Mouse (Mus musculus) midbrain, embryonic 16.5 days (tissue): Measurements from ENCODE around the gene Astn2. TPM values are rescaled to one million over a fixed set of nuclear protein-coding genes. Genes with fewer than 3 reads are reported as not detected.
A peak's percentile ranks its signal among the peaks of the same experiment; 100 is the strongest.

Experiments
- ATAC-seq: fragments of 200-750 bp; cut with Nextera tagmentation; 2 replicates; pipeline ENCODE4 v1.8.0; 2017; ENCODE audit warnings: moderate TSS enrichment
- H3K27ac ChIP-seq: fragments of 300-500 bp; sonication (generic); 2 replicates; pipeline ENCODE4 v1.5.1; 2014; ENCODE audit warnings: mild to moderate bottlenecking, low read length, mixed read lengths
- H3K27me3 ChIP-seq: fragments of 300-500 bp; sonication (generic); 2 replicates; pipeline ENCODE4 v1.6.1; 2014; ENCODE audit warnings: low read depth, low read length, mixed read lengths; ENCODE audit not compliant: control insufficient read depth, insufficient read depth
- H3K36me3 ChIP-seq: fragments of 300-500 bp; sonication (generic); 2 replicates; pipeline ENCODE4 v1.6.1; 2014; ENCODE audit warnings: mild to moderate bottlenecking, low read length, moderate library complexity, mixed read lengths; ENCODE audit not compliant: control insufficient read depth, insufficient read depth
- H3K4me1 ChIP-seq: fragments of 300-500 bp; sonication (generic); 2 replicates; pipeline ENCODE4 v1.6.1; 2014; ENCODE audit warnings: mild to moderate bottlenecking, low read length, mixed read lengths; ENCODE audit not compliant: control insufficient read depth, insufficient read depth
- H3K4me2 ChIP-seq: fragments of 300-500 bp; sonication (generic); 2 replicates; pipeline ENCODE4 v1.6.1; 2014; ENCODE audit warnings: mild to moderate bottlenecking, low read length, mixed read lengths
- H3K4me3 ChIP-seq: fragments of 300-500 bp; sonication (generic); 2 replicates; pipeline ENCODE4 v1.5.1; 2014; ENCODE audit warnings: low read depth, mild to moderate bottlenecking, low read length, moderate library complexity, mixed read lengths
- H3K9ac ChIP-seq: fragments of 300-500 bp; sonication (generic); 2 replicates; pipeline ENCODE4 v1.6.1; 2014; ENCODE audit warnings: low read depth, low read length, mixed read lengths
- H3K9me3 ChIP-seq: fragments of 300-500 bp; sonication (generic); replicated peaks from 2 replicates; pipeline ENCODE4 v1.6.1; 2014; ENCODE audit warnings: mild to moderate bottlenecking, low read length, mixed read lengths; ENCODE audit not compliant: control insufficient read depth, poor library complexity, severe bottlenecking
- WGBS: fragments of 180-500 bp; shearing (Covaris S2); extraction: QIAGEN DNeasy Blood & Tissue Kit; methylation state at CpG from one replicate; pipeline ENCODE4 v1.1.7; 2014; 5-methylcytosine and 5-hydroxymethylcytosine counted together
- polyA plus RNA-seq: library from polyadenylated mRNA; unstranded; fragments of >200 nt; fragmentation: Nextera tagmentation; extraction: Ambion mirVana; gene quantifications from 2 replicates; pipeline ENCODE4 v1.2.1, GENCODE M21; 2015

The Astn2 gene
- polyA plus RNA-seq, 1 experiment from 2014 or later: 1.8 TPM

GRCm38 (mm10) chr4:66169485-66169884 lies 234.9 kb downstream of the Astn2 start:
- Histone ChIP-seq H3K4me2 (no peak overlapping the region), H3K9me3 (no peaks in the 10 kb centered on the region), H3K27me3 (no peaks in the 10 kb centered on the region), H3K9ac (no peak overlapping the region), H3K4me3 (no peak overlapping the region), H3K4me1 (peaks cover 3% of the 10 kb centered on the region), H3K27ac (no peak overlapping the region), H3K36me3 (no peaks in the 10 kb centered on the region)
- 30% methylated on average over 2 of the region's 2 CpGs for WGBS
- ATAC-seq: 0 out of 2 replicates have a peak, but pooled peaks have one; percentile 41

- Histone ChIP-seq H3K27me3 (no peaks in the 10 kb centered on the region), H3K9ac (no peak overlapping the region), H3K36me3 (no peaks in the 10 kb centered on the region), H3K27ac (no peak overlapping the region), H3K4me2 (no peak overlapping the region), H3K4me3 (no peak overlapping the region), H3K4me1 (no peaks in the 10 kb centered on the region), H3K9me3 (no peaks in the 10 kb centered on the region)
- WGBS: 77% methylated on average over 3 of the region's 3 CpGs
- ATAC-seq: no peak
Measured at GRCm38 (mm10) chr4:66158714-66159113, 245.7 kb downstream of the Astn2 start.

GRCm38 (mm10) chr4:66157439-66158113 lies 246.8 kb downstream of the Astn2 start:
- WGBS: 63% methylated on average over 3 of the region's 3 CpGs
- no peak for ATAC-seq

GRCm38 (mm10) chr4:66146546-66146945 lies 257.9 kb downstream of the Astn2 start:
- no peak overlapping the region for H3K27ac ChIP-seq
- 89% methylated on average over 5 of the region's 5 CpGs for WGBS

More at GRCm38 (mm10) chr4:66157439-66158113, 246.8 kb downstream of the Astn2 start:
- no peak overlapping the region for H3K9ac ChIP-seq
- H3K9me3 ChIP-seq: no peaks in the 10 kb centered on the region
- H3K36me3 ChIP-seq: no peaks in the 10 kb centered on the region
- no peaks in the 10 kb centered on the region for H3K4me1 ChIP-seq
- H3K4me2 ChIP-seq: no peak overlapping the region
- no peak overlapping the region for H3K4me3 ChIP-seq
- no peak overlapping the region for H3K27ac ChIP-seq
- no peaks in the 10 kb centered on the region for H3K27me3 ChIP-seq

GRCm38 (mm10) chr4:66126181-66126580 lies 278.2 kb downstream of the Astn2 start:
- Histone ChIP-seq H3K4me1 (no peaks in the 10 kb centered on the region), H3K9ac (no peak overlapping the region), H3K36me3 (no peaks in the 10 kb centered on the region), H3K27ac (no peak overlapping the region), H3K27me3 (no peaks in the 10 kb centered on the region), H3K4me2 (no peak overlapping the region), H3K4me3 (no peak overlapping the region), H3K9me3 (no peaks in the 10 kb centered on the region)
- WGBS: 88% methylated on average over 3 of the region's 3 CpGs
- ATAC-seq: no peak

More at GRCm38 (mm10) chr4:66146546-66146945, 257.9 kb downstream of the Astn2 start:
- H3K9me3 ChIP-seq: no peaks in the 10 kb centered on the region
- no peaks in the 10 kb centered on the region for H3K4me1 ChIP-seq
- ATAC-seq: no peak
- H3K27me3 ChIP-seq: no peaks in the 10 kb centered on the region
- no peak overlapping the region for H3K9ac ChIP-seq
- H3K4me3 ChIP-seq: no peak overlapping the region
- no peak overlapping the region for H3K4me2 ChIP-seq
- H3K36me3 ChIP-seq: no peaks in the 10 kb centered on the region

- Histone ChIP-seq H3K27me3 (no peaks in the 10 kb centered on the region), H3K27ac (no peak overlapping the region), H3K4me1 (no peaks in the 10 kb centered on the region), H3K4me3 (no peak overlapping the region), H3K9me3 (no peaks in the 10 kb centered on the region), H3K36me3 (no peaks in the 10 kb centered on the region), H3K9ac (no peak overlapping the region), H3K4me2 (no peak overlapping the region)
- 92% methylated on average over 7 of the region's 7 CpGs for WGBS
- no peak for ATAC-seq
Measured at GRCm38 (mm10) chr4:66122766-66123358, 281.5 kb downstream of the Astn2 start.

GRCm38 (mm10) chr4:66114243-66114642 lies 290.2 kb downstream of the Astn2 start:
- no peaks in the 10 kb centered on the region for H3K9me3 ChIP-seq
- no peaks in the 10 kb centered on the region for H3K27me3 ChIP-seq
- ATAC-seq: no peak
- no peak overlapping the region for H3K4me2 ChIP-seq
- no peak overlapping the region for H3K27ac ChIP-seq
- H3K9ac ChIP-seq: no peak overlapping the region
- no peaks in the 10 kb centered on the region for H3K4me1 ChIP-seq
- no peaks in the 10 kb centered on the region for H3K36me3 ChIP-seq
- H3K4me3 ChIP-seq: no peak overlapping the region
- WGBS: 87% methylated on average over 2 of the region's 2 CpGs

- no peak for ATAC-seq
- 0 out of 2 replicates have a peak, but pooled peaks cover 3% of the 10 kb centered on the region for H3K4me1 ChIP-seq
- H3K36me3 ChIP-seq: no peaks in the 10 kb centered on the region
- no peaks in the 10 kb centered on the region for H3K9me3 ChIP-seq
- no peak overlapping the region for H3K27ac ChIP-seq
- H3K4me3 ChIP-seq: no peak overlapping the region
- no peaks in the 10 kb centered on the region for H3K27me3 ChIP-seq
- H3K4me2 ChIP-seq: no peak overlapping the region
- WGBS: 51% methylated on average over 5 of the region's 5 CpGs
- H3K9ac ChIP-seq: no peak overlapping the region
Measured at GRCm38 (mm10) chr4:66102037-66102436, 302.4 kb downstream of the Astn2 start.

- Histone ChIP-seq H3K4me1 (0 out of 2 replicates have a peak, but pooled peaks cover 3% of the 10 kb centered on the region), H3K36me3 (no peaks in the 10 kb centered on the region), H3K9ac (no peak overlapping the region), H3K27ac (no peak overlapping the region), H3K27me3 (no peaks in the 10 kb centered on the region), H3K4me3 (no peak overlapping the region), H3K4me2 (no peak overlapping the region), H3K9me3 (no peaks in the 10 kb centered on the region)
- 100% methylated on average over 1 of the region's 1 CpGs for WGBS
- no peak for ATAC-seq
Measured at GRCm38 (mm10) chr4:66097629-66098028, 306.8 kb downstream of the Astn2 start.
